Mouse (Mus musculus) megakaryocyte, embryonic 14.5 days (primary cell): Measurements from ENCODE around the gene Rgs7. TPM values are rescaled to one million over a fixed set of nuclear protein-coding genes. Genes with fewer than 3 reads are reported as not detected.

Experiments used
- H3K27me3 ChIP-seq: replicated peaks from 2 replicates; pipeline ENCODE3; 2012; ENCODE audit warnings: inconsistent platforms
- H3K36me3 ChIP-seq: replicated peaks from 2 replicates; pipeline ENCODE3; 2012; ENCODE audit warnings: low read length, inconsistent platforms, mixed read lengths
- H3K4me1 ChIP-seq: 2 replicates; pipeline ENCODE4 v1.6.1; 2012; ENCODE audit warnings: inconsistent platforms
- H3K4me3 ChIP-seq: replicated peaks from 2 replicates; pipeline ENCODE3; 2012; ENCODE audit warnings: moderate library complexity, mild to moderate bottlenecking, inconsistent platforms
- H3K9me3 ChIP-seq: 2 replicates; pipeline ENCODE4 v1.6.1; 2012; ENCODE audit warnings: inconsistent platforms
- FLI1 ChIP-seq: IDR thresholded peaks from 2 replicates; pipeline ENCODE4 v1.6.1; 2012; ENCODE audit warnings: low read length, inconsistent platforms, mixed read lengths
- GATA1 ChIP-seq: IDR thresholded peaks from 3 replicates; pipeline ENCODE4 v1.6.1; 2012; ENCODE audit warnings: mixed read lengths, low read length, inconsistent platforms, borderline replicate concordance
- polyA plus RNA-seq: library from polyadenylated mRNA; stranded (reverse); fragments of >175 nt; gene quantifications from 2 replicates; pipeline ENCODE4 v1.2.3, GENCODE M21; 2012; ENCODE audit warnings: low replicate concordance; ENCODE audit not compliant: insufficient read depth

The Rgs7 gene
- polyA plus RNA-seq, 1 experiment: not detected

- Histone ChIP-seq H3K27me3 (no peaks in the 10 kb centered on the region), H3K9me3 (peaks cover 6% of the 10 kb centered on the region; the same call in 1 of the 2 replicates), H3K4me1 (no peaks in the 10 kb centered on the region), H3K4me3 (no peak overlapping the region), H3K36me3 (no peaks in the 10 kb centered on the region)
- no peak for TF ChIP-seq FLI1
Measured at GRCm38 (mm10) chr1:175262341-175262740, 230.0 kb downstream of the Rgs7 start.

DNA sequence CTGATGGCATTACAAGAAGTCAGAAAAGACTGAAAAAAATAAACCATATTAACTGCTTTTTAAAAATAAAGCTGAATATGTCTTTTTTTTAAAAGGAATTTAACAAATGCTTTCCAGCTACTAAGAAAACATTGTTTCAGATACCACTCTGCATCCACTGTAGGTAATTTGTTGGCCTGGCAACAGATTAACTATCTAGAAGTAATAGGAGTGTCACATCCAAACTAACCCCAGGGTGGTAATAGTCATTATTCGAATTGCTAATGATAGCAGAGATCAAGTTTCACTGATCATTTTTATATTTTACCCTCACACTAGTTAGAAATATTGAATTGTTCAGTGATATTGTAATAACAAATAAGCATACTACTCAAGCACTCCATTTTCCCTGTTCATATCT lies 232.9 kb downstream of the Rgs7 start:
- H3K27me3 ChIP-seq: no peaks in the 10 kb centered on the region
- H3K36me3 ChIP-seq: no peaks in the 10 kb centered on the region
- TF ChIP-seq GATA1: no peak
- no peak for TF ChIP-seq FLI1
- H3K4me1 ChIP-seq: no peaks in the 10 kb centered on the region
- H3K9me3 ChIP-seq: peaks cover 13% of the 10 kb centered on the region; the same call in 1 of the 2 replicates
- no peak overlapping the region for H3K4me3 ChIP-seq

GRCm38 (mm10) chr1:175255224-175255623 lies 237.1 kb downstream of the Rgs7 start:
- TF ChIP-seq GATA1: no peak
- TF ChIP-seq FLI1: no peak
- no peak overlapping the region for H3K4me3 ChIP-seq
- no peaks in the 10 kb centered on the region for H3K4me1 ChIP-seq

DNA sequence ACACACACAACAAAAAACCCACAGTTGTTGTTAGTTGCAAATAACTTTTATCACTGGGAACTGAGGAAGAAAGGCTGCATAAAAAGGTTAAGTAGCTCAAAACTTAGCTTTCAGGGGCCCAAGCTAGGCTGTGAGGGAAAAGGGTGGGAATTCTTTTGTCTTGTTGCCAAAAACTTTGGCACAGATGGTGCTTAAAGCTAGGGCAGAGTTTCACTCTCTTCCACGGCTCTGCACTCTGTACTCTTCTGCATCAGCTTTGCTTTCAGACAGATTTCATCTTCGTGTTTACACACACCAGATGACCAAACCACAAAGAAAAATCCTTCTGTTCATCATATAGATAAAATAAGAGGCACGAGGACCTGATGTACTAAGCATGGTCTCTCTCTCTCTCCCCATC lies 237.6 kb downstream of the Rgs7 start:
- TF ChIP-seq FLI1 (no peak), GATA1 (no peak)
- H3K9me3 ChIP-seq: peaks cover 13% of the 10 kb centered on the region; the same call in 1 of the 2 replicates
- H3K4me3 ChIP-seq: no peak overlapping the region
- H3K36me3 ChIP-seq: no peaks in the 10 kb centered on the region
- no peaks in the 10 kb centered on the region for H3K27me3 ChIP-seq
- H3K4me1 ChIP-seq: no peaks in the 10 kb centered on the region

More at GRCm38 (mm10) chr1:175255224-175255623, 237.1 kb downstream of the Rgs7 start:
- Histone ChIP-seq H3K27me3 (no peaks in the 10 kb centered on the region), H3K9me3 (peaks cover 13% of the 10 kb centered on the region; the same call in 1 of the 2 replicates), H3K36me3 (no peaks in the 10 kb centered on the region)

- no peaks in the 10 kb centered on the region for H3K27me3 ChIP-seq
- peaks cover 5% of the 10 kb centered on the region for H3K9me3 ChIP-seq
- H3K4me3 ChIP-seq: no peak overlapping the region
- H3K36me3 ChIP-seq: no peaks in the 10 kb centered on the region
- H3K4me1 ChIP-seq: no peaks in the 10 kb centered on the region
- TF ChIP-seq GATA1: no peak
- no peak for TF ChIP-seq FLI1
Measured at GRCm38 (mm10) chr1:175242135-175242534, 250.2 kb downstream of the Rgs7 start.

DNA sequence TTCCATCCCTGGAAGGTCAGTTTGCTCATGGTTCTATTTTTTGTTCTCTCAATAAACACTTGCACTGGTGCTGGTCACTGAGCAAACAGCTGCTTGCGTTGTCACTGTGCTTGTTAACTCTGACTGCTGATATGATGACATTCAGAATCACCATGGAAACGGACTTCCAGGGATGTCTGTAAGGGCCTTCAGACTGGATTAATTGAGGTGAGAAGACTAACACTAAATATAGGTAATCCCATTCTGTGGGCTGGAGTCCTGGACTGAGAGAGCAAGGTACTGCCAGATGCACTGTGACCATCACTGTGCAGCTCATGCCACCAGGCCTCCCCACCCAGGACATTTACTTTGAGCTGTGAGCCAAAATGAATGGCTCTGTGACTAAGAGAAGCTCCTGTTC lies 252.2 kb downstream of the Rgs7 start:
- H3K9me3 ChIP-seq: peaks cover 5% of the 10 kb centered on the region
- no peaks in the 10 kb centered on the region for H3K4me1 ChIP-seq
- TF ChIP-seq FLI1 (no peak), GATA1 (no peak)
- H3K4me3 ChIP-seq: no peak overlapping the region
- H3K27me3 ChIP-seq: no peaks in the 10 kb centered on the region
- H3K36me3 ChIP-seq: no peaks in the 10 kb centered on the region

DNA sequence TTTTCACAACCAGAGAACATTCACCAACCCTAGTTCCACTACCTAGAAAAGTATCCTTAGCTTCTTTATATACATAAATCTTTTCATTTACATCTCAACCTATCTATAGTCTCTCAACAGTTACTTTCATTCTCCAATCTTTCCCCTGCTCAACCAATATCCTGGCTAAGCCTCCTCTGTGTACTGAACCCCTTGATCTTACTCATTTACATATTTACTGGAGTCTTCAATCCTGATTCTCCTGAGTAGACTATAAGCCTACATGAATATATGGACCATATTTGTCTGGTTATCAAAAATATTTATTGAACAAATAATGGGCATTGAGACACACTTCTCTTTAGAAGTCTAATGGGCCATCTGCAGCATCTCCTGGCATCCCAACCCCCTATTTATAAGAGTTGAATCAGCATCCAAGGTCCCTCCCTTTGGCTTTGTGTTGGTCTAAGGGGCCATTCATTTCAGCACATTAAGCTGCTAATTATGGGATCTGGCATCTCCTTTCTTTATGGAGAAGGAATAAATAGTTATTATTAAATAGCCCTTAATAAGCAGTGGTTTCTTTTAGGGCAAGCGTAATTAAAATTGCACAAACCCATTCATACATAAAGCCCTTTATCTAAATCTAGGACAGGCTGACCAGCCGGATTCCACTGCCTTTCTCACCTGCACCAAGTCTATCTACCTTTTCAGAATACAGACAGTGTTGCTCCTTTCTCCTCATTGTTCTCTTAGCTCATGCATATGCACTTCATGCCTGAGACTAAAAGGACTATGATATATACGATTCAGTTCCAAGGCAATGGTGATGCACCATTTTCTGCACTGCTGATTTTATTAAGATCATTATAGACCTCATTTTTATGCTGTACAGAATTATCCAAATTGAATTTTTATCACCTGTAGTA lies 270.5 kb downstream of the Rgs7 start:
- Histone ChIP-seq H3K4me3 (no peak overlapping the region), H3K9me3 (peaks cover 6% of the 10 kb centered on the region; the same call in 1 of the 2 replicates), H3K36me3 (no peaks in the 10 kb centered on the region), H3K4me1 (no peaks in the 10 kb centered on the region), H3K27me3 (no peaks in the 10 kb centered on the region)
- TF ChIP-seq FLI1 (no peak), GATA1 (no peak)

DNA sequence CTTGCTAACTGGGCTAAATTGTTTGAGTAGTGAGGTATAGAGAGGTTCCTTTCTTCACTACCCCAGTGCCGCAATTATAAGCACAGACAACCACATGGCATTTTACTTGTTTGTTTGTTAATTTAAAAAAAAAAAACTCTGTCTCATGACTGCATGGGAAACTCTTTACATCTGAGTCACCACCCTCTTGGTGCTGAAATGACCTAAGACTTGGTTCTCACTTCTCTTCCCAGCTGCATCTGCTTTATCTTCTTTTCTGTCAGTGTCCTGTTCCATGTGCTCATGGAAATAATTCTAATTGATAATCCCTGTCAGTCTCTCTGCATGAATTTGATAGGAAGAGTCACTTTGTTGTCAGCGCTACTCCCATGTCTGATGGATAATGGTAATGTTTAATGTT lies 272.7 kb downstream of the Rgs7 start:
- Histone ChIP-seq H3K4me3 (no peak overlapping the region), H3K36me3 (no peaks in the 10 kb centered on the region), H3K9me3 (peaks cover 1% of the 10 kb centered on the region; the same call in 1 of the 2 replicates), H3K4me1 (no peaks in the 10 kb centered on the region), H3K27me3 (no peaks in the 10 kb centered on the region)
- TF ChIP-seq FLI1 (no peak), GATA1 (no peak)

- TF ChIP-seq FLI1 (no peak), GATA1 (no peak)
- Histone ChIP-seq H3K27me3 (no peaks in the 10 kb centered on the region), H3K4me1 (no peaks in the 10 kb centered on the region), H3K36me3 (no peaks in the 10 kb centered on the region), H3K4me3 (no peak overlapping the region), H3K9me3 (no peaks in the 10 kb centered on the region)
Measured at GRCm38 (mm10) chr1:175207004-175207403, 285.3 kb downstream of the Rgs7 start.

- H3K27me3 ChIP-seq: no peaks in the 10 kb centered on the region
- TF ChIP-seq GATA1 (no peak), FLI1 (no peak)
- H3K9me3 ChIP-seq: no peaks in the 10 kb centered on the region
Measured at GRCm38 (mm10) chr1:175205633-175206032, 286.7 kb downstream of the Rgs7 start.

DNA sequence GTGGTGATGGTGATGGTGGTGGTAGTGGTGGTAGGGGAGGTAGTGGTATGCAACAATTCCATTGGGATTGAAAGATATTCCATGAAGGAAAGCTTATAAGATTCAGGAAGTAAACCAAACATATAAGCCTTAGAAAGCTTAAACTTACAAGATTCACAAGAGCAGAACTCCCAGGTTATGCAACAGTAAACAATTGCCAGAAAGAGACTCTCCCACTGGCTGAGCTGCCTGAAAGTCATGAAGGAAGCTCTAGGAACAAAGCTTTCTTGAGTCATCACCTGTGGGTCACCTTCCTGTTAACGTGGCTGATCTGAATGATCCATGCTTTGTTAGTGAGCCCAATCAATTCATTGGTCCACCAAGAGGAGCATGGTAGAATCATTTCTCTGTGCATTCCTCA lies 288.8 kb downstream of the Rgs7 start:
- no peaks in the 10 kb centered on the region for H3K36me3 ChIP-seq
- no peaks in the 10 kb centered on the region for H3K4me1 ChIP-seq
- H3K4me3 ChIP-seq: no peak overlapping the region
- H3K27me3 ChIP-seq: no peaks in the 10 kb centered on the region
- no peak for TF ChIP-seq GATA1
- TF ChIP-seq FLI1: no peak
- H3K9me3 ChIP-seq: no peaks in the 10 kb centered on the region

More at GRCm38 (mm10) chr1:175205633-175206032, 286.7 kb downstream of the Rgs7 start:
- Histone ChIP-seq H3K4me1 (no peaks in the 10 kb centered on the region), H3K4me3 (no peak overlapping the region), H3K36me3 (no peaks in the 10 kb centered on the region)
